Mouse (Mus musculus): Measurements from ENCODE around the gene Pabpc4. TPM values are rescaled to one million over a fixed set of nuclear protein-coding genes. Genes with fewer than 3 reads are reported as not detected.
"Not testable (repeated sequence)": the region's sequence is repeated elsewhere in the genome, so short reads cannot be mapped to it uniquely, and the experiment has no call there.

Pabpc4 gene
- total RNA-seq, 2 experiments from 2014 or later = 45.9 to 47.6 TPM

DNA sequence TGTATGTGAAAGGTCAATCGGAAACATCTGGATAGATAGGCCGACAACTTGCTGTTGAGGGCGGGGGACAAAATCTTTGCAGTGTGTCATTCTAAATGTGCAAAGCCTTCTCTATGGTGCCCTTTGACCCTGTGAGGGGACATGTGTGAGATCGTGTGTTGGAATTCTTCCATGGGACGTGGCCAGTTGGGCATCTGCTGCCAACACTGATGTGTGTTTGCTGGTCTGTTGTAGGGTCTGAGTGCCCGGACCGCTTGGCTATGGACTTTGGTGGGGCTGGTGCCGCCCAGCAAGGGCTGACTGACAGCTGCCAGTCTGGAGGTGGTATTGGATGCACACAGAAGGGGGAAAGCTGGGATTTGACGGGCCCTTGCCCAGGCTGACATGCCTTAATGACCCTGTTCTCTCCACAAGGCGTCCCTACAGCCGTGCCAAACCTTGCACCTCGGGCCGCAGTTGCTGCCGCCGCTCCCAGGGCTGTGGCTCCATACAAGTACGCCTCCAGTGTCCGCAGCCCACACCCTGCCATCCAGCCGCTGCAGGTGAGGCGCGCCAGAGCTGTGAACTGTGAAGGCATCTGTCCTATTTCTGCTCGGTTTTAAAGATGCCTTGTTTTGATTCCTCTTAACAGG lies 33.5 kb downstream of the Pabpc4 start:
- Histone ChIP-seq H3K4me3 (no peak overlapping the region), H3K27ac (no peak overlapping the region)
- TF ChIP-seq CTCF (conservative IDR thresholded peaks at IDR 0.05) = no peak
- DNase-seq (ENCODE audit: low spot score in 2 of 2) = no peak

DNA sequence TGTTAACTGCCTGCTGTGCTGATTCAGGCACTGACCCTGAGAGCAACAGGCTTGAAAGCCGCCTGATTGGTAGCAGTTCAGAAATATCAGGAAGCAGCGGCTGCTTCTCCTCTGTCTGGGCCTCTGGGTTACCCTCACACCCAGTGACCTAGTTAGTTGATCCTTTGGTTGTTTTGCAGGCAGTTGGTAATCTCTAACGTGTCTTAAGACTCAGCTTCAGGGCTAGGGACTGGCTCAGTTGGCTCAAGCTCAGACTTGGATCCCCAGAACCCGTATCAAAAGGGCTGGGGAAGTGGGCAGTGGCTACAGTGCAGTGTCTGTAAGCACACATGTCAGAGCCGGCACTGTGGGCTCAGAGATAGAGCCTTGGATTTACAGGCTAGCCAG lies 34.0 kb downstream of the Pabpc4 start:
- TF ChIP-seq CTCF (conservative IDR thresholded peaks at IDR 0.05) = no peak
- no peak overlapping the region for H3K27ac ChIP-seq
- no peak for DNase-seq (ENCODE audit: low spot score in 2 of 2)
- no peak overlapping the region for H3K4me3 ChIP-seq

DNA sequence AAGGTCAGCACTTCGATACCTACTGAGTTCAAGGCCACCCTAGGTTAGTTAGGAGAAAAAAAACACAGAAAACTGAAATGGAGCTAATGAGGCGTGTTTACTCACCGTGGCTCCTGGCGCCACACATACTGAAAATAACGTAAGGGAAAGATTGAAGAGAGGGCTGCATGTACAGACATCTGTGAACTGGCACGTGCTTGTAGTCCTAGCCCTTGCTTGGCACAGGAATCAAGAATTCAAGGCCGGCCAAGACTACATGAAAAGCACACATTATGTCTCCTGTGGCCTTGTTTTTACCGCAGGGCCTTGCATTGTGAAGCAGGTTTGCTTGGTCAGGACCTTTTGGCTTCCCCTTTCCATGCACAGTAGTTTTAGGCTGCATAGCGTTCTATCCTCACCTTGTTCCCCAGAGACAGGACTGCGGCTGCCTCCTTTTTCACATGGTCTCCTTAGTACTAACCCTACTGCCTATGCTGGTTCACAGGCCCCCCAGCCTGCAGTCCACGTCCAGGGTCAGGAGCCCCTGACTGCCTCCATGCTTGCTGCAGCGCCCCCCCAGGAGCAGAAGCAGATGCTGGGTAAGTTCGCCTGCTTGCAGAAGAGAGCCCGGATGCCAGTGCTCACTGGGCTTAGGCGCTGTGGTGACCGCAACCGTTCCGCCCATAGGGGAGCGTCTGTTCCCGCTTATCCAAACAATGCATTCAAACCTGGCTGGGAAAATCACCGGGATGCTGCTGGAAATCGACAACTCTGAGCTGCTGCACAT lies 35.2 kb downstream of the Pabpc4 start:
- no peak for DNase-seq (ENCODE audit: low spot score in 2 of 2)
- H3K4me3 ChIP-seq = no peak overlapping the region
- TF ChIP-seq CTCF (conservative IDR thresholded peaks at IDR 0.05) = no peak
- no peak overlapping the region for H3K27ac ChIP-seq

DNA sequence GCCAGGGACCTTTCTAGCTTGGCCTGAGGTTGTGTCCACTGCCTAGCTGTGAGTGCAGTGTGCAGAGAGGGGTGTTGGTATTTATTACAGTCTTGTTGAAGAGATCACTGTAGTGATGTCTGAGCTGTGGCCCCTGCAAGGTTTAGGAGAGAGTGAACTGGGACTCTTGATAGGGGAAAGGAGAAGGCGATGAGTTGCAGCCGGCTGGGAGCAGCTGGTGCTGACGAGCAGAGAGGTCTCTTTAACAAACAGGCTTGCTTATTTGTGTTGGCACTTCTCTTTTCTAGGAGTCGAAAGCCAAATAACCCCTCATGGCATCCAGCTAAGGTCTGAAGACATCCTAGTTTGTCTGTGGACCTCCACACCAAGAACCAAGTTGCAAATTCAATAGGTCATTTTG lies 36.1 kb downstream of the Pabpc4 start:
- no peak for TF ChIP-seq CTCF (conservative IDR thresholded peaks at IDR 0.05)
- no peak overlapping the region for H3K4me3 ChIP-seq
- no peak for DNase-seq (ENCODE audit: low spot score in 2 of 2)
- H3K27ac ChIP-seq = no peak overlapping the region

DNA sequence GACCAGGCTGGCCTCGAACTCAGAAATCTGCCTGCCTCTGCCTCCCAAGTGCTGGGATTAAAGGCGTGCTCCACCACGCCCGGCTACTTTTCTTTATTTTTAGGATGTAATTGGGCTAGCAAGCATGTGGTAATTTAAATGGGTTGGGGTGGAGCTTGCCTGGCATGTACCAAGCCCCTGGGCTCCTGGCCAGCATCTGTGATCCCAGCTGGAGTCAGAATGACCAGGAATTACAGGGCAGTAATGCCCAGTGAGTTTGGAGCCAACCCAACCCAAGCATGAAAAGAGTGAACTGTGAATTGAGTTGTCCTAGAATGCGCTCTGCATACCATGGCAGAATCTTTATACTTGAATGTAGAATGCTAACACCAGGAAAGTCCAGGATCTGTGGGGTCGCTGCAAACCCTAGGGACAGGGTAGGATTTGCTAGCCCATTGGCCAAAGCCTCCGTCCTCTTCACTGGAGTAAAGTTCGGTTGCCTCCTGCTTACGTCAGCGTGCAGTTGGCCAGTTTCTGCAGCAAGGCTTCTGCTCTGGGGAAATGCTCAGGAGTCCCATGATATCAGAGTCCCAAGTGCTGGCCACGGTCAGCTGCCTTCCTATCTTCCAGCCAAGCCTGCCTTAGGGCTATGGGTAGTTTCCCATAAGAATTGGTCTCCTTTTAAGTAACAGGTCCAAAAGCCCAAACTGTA lies 37.0 kb downstream of the Pabpc4 start:
- Histone ChIP-seq H3K27ac (no peak overlapping the region), H3K4me3 (no peak overlapping the region)
- no peak for DNase-seq (ENCODE audit: low spot score in 2 of 2)
- no peak for TF ChIP-seq CTCF (conservative IDR thresholded peaks at IDR 0.05)

DNA sequence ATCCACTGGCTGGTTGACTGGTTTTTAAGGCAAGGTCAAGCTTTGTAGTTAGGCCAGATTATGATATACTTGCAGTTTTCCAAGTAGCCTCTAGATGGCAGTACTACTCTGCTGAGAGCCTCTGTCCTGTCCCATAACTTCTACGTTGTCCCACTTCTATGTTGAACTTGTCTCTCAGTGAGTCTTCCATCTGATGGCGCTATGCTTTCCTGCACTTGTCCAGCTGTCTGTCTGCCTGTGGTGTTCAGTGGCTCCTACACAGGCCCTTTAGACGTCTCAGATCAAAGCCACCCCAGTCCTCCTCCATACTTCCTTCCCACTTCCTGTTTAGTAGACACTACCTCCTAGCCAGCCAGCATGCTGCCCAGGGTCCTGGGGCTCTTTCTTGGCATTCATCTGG lies 43.6 kb downstream of the Pabpc4 start:
- no peak overlapping the region for H3K4me3 ChIP-seq

DNA sequence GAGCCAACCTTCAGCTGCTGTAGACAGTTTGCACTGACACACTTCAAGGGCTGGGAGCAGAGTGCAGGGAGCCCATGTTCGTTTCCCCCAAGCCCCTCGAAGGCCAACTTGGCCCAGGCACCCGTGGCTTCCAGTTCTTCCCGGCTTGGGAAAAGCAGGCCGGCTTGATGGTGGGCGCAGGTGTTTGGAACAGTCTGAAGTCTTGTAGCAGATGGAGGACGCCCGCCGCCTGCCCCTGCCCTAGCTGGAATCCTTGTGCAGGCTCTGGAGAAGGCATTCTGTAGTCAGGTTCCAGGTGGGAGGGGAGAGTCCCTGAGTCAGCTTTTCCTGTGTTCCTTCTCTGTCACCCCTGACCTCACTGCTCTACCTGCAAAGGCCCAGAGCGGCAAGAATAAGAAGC lies 44.8 kb downstream of the Pabpc4 start:
- no peak for DNase-seq (ENCODE audit: low spot score in 2 of 2)
- Histone ChIP-seq H3K27ac (0 out of 2 replicates have a peak overlapping the region, but pooled peaks have one; percentile 2), H3K4me3 (no peak overlapping the region)
- no peak for TF ChIP-seq CTCF (conservative IDR thresholded peaks at IDR 0.05)

More for the DNA sequence above, 43.6 kb downstream of the Pabpc4 start:
- TF ChIP-seq CTCF (conservative IDR thresholded peaks at IDR 0.05) = peak; percentile 90
- DNase-seq (ENCODE audit: low spot score in 2 of 2) = peak; percentile 40 to 46
- no peak overlapping the region for H3K27ac ChIP-seq

DNA sequence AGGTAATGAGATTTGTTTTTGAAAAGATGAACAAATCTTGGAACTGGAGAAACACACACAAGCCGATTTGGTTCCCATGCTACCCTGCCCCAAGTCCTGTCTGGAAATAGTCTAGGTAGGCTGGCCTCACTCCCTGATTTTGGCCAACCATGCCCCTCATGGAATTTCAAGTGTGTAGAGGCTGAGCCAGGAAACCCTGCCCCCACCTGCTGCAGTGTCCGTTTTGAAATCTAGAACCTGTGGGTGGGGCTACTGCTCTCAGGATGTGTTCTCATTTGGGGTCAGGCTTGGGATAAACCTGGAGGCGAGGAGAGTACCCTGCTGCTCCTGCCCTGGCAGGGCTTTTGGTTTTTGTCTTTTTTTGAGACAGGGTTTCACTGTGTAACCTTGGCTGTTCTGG lies 46.1 kb downstream of the Pabpc4 start:
- no peak overlapping the region for H3K27ac ChIP-seq
- TF ChIP-seq CTCF (conservative IDR thresholded peaks at IDR 0.05) = no peak
- no peak for DNase-seq (ENCODE audit: low spot score in 2 of 2)
- no peak overlapping the region for H3K4me3 ChIP-seq

DNA sequence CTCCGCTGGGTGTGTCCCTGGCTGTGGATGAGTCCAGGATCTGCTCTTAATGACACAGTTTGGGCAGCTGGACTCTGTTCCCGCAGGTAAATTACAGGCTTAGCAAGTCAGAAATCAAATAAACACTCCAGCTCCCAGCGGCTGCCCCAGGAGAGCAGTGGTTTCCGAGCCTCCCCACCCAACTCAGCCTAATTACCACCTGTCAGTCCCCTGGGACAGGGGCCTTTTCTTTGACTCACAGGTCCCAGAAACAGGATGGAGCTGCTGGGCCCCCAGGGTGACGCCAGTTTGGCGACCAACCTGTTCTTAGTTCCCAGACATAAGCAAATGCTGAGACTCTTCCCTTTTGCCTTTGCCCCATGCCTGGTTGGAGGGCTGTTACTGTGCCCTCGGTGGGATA lies 49.7 kb downstream of the Pabpc4 start:
- TF ChIP-seq CTCF (conservative IDR thresholded peaks at IDR 0.05) = no peak
- Histone ChIP-seq H3K27ac (no peak overlapping the region), H3K4me3 (no peak overlapping the region)
- no peak for DNase-seq (ENCODE audit: low spot score in 2 of 2)

DNA sequence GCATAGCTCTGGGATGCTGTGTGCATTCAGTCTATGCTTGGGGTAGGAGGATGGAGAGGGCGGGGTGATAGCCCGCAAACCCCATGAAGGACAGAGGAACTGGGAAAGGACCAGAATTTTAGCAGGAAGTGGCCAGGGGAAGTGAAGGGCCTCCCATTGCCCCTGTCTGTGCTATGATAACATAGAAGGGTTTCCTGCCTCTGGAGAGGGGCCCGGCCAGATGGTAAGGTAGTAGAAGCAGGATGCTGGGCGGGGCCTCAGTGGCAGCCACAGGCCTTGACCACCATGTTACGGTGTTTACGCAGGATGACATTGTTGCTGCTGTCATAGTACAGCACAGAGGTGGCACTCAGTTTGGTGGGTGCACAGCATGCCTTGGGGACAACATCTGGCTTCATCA lies 50.9 kb downstream of the Pabpc4 start:
- no peak for DNase-seq (ENCODE audit: low spot score in 2 of 2)
- H3K4me3 ChIP-seq = no peak overlapping the region
- no peak overlapping the region for H3K27ac ChIP-seq
- TF ChIP-seq CTCF (conservative IDR thresholded peaks at IDR 0.05) = no peak

DNA sequence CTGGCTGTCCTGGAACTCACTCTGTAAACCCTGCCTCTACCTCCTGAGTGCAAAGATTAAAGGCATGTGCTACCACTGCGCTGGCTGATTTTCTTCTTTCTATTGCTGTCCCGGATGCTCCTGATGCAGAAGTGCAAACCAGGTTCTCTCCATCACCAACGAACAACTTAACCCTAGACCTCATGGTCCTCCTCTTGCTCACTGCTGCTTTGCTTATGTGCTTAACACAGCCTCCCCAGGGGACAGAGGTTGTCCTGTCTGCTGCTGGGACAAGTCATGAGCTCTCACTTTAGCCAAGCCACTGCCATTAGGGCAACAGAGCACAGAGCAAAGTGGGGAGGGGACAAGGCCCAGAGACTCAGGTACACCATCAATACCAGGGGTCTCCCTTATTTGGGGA lies 52.3 kb downstream of the Pabpc4 start:
- H3K27ac ChIP-seq = no peak overlapping the region
- no peak for DNase-seq (ENCODE audit: low spot score in 2 of 2)
- no peak for TF ChIP-seq CTCF (conservative IDR thresholded peaks at IDR 0.05)
- no peak overlapping the region for H3K4me3 ChIP-seq

DNA sequence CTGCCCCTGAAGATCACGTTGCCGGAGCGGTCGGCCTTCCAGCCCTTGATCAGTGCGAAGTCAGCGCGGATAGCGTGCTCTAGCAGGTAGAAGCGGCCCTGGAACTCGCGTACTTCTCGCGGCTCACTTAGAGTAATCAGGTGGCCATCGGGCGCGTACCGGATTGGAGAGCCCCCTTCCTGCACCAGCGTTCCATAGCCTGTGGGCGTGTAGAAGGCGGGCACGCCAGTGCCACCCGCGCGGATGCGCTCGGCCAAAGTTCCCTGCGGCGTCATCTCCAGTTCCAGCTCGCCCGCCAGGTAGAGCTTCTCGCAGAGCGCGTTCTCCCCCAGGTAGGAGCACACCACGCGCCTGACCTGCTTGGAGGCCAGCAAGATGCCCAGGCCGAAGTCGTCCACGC lies 60.8 kb downstream of the Pabpc4 start:
- not testable (repeated sequence) for H3K27ac ChIP-seq; DNase-seq (ENCODE audit: low spot score in 2 of 2)
- peak overlapping the region; percentile 39 for H3K4me3 ChIP-seq

DNA sequence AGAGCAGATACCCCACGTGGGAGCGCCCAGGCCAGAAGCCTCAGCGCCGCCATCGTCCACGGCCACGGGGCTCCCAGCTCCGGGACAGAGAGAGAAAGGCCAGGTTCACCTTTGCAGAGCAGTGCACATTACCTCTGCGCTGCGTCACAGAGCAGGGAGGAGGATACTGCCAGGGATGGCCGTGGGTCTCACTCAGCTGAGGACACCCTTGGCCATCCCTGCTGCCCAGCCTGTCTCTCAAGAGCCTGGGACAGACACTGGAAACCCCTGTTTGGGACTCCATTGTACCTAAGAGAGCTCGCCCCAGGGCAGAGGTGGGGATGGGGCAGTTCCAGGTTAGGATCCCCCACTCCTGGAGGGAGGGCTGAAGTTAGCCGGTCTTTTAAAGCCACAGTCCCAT lies 61.4 kb downstream of the Pabpc4 start, which contains the start of gene Oxct2a:
TSS of gene Oxct2a (minus strand) at position 101 of the 400 bp plus-strand sequence.
- Histone ChIP-seq H3K4me3 (peak within 1 kb of the TSS; percentile 39), H3K27ac (no peak within 1 kb of the TSS)
- TF ChIP-seq CTCF (conservative IDR thresholded peaks at IDR 0.05) = no peak
- no peak for DNase-seq (ENCODE audit: low spot score in 2 of 2)

Data from layer of hippocampus, adult 2 months (tissue).